Mouse (Mus musculus): ENCODE measurements around the gene C2cd4a. TPM values are rescaled to one million over a fixed set of nuclear protein-coding genes. Genes with fewer than 3 reads are reported as not detected.
A peak's percentile ranks its signal among the peaks of the same experiment; 100 is the strongest.

C2cd4a gene
- polyA plus RNA-seq, 1 experiment from 2014 or later: 0.44 TPM

DNA sequence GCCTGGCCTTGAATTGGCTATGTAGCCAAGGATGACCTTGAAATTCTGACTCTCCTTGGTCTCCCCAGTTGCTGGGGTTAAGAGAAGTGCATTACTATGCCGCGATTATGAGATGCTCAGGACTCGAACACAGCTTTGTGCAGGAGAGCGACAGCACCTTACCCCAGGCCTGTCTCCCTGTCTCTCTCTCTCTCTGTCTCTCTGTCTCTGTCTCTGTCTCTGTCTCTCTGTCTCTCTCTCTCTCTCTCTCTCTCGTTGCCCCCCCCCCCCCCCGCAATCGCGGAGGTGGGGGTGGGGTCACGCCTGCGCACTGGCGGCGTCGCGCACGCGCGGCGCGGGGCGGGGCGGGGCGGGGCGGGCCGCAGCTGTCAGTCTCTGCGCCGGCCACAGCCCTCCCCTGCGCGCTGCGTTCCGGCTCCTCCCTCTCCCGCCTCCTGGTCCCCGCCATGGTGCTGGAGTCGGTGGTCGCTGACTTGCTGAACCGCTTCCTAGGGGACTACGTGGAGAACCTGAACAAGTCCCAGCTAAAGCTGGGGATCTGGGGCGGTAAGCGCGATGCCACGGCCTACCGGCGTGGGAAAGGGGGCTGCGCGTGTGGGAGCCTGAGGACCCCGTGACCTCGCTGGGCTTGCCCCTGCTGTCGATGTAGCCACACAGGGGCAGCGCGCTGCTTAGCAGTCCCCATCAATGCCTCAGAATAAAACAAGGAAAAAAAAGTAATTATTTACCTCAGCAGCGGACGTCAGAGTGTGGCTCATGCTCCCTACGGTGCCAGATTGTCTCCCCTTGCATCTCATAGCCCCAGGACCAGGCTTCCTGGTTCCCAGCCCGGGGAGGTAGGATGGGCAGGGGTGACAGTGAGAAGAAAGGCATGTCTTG, 8.1 kb upstream of the C2cd4a start, which contains the start of gene Vps13c:
Gene Vps13c, plus strand, starts transcription at position 416 of the 879 bp plus-strand sequence.
- H3K27me3 ChIP-seq (ENCODE audit: insufficient read depth, low read length): peaks cover 4% of the 10 kb centered on the region; the same call in 1 of the 2 replicates
- peak; percentile 97 for ATAC-seq (ENCODE audit: low FRiP score, low TSS enrichment)
- peaks cover 14% of the 10 kb centered on the region for H3K4me1 ChIP-seq (ENCODE audit: insufficient read depth, low read length)
- 1% methylated on average over 44 of the region's 53 CpGs for WGBS
- no peaks in the 10 kb centered on the region for H3K9me3 ChIP-seq (ENCODE audit: low read length)
- H3K9ac ChIP-seq (replicated peaks; ENCODE audit: low read length): peak within 1 kb of the TSS; percentile 74
- H3K4me3 ChIP-seq (ENCODE audit: low read length): peak within 1 kb of the TSS; percentile 93
- H3K36me3 ChIP-seq (ENCODE audit: insufficient read depth, low read length): no peaks in the 10 kb centered on the region
- peak within 1 kb of the TSS; percentile 89 for H3K4me2 ChIP-seq (replicated peaks; ENCODE audit: low read depth, low read length)
- H3K27ac ChIP-seq (ENCODE audit: low read length): peak within 1 kb of the TSS; percentile 73; the same call in 1 of the 2 replicates

DNA sequence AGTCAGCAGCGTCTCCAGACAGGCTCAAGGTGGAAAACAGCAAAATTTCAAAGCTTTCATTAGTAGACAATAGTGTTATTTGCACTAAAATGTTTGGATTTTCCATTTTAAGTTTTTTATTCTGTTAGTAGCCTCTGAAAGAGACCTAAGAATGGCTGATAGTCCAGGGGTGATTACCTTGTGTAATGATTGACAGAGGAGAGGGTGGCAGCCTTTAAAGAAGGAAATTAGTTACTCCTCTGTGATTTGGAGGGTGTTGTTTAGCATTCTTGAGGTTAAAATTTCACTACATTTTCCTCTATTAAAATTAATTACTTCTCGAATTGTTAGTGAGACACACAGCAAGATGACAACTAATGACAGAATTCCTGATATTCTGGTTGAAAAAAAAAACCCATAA, 5.2 kb upstream of the C2cd4a start:
- WGBS: 60% methylated on average over 2 of the region's 2 CpGs
- H3K36me3 ChIP-seq (ENCODE audit: insufficient read depth, low read length): no peaks in the 10 kb centered on the region
- H3K4me1 ChIP-seq (ENCODE audit: insufficient read depth, low read length): peaks cover 17% of the 10 kb centered on the region
- ATAC-seq (ENCODE audit: low FRiP score, low TSS enrichment): no peak
- no peak overlapping the region for H3K4me3 ChIP-seq (ENCODE audit: low read length)
- H3K27me3 ChIP-seq (ENCODE audit: insufficient read depth, low read length): peaks cover 21% of the 10 kb centered on the region
- H3K9me3 ChIP-seq (ENCODE audit: low read length): no peaks in the 10 kb centered on the region
- no peak overlapping the region for H3K9ac ChIP-seq (replicated peaks; ENCODE audit: low read length)
- no peak overlapping the region for H3K4me2 ChIP-seq (replicated peaks; ENCODE audit: low read depth, low read length)
- no peak overlapping the region for H3K27ac ChIP-seq (ENCODE audit: low read length)

DNA sequence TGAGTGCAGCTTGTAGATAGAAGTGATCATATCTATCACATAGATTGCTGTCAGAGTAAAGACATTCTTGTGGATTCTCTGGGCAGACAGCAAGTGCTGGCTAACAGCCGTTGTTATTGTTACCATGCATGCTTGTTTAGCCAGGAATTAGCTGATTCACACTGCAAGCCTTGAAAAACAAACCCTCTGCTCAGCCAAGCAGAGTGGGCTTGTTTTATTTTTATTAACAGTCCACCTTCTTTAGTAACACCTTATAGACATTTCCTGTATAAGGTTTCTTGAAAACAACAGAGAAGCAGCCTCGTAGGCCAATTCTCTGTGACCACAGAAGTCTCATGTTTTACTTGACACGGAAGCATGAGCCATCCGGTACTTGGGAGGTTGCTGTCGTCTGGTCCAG, 2.4 kb upstream of the C2cd4a start:
- Histone ChIP-seq H3K36me3 (ENCODE audit: insufficient read depth, low read length) (no peaks in the 10 kb centered on the region), H3K9me3 (ENCODE audit: low read length) (no peaks in the 10 kb centered on the region), H3K27ac (ENCODE audit: low read length) (no peak overlapping the region), H3K4me2 (replicated peaks; ENCODE audit: low read depth, low read length) (no peak overlapping the region), H3K27me3 (ENCODE audit: insufficient read depth, low read length) (peaks cover 47% of the 10 kb centered on the region), H3K9ac (replicated peaks; ENCODE audit: low read length) (no peak overlapping the region), H3K4me1 (ENCODE audit: insufficient read depth, low read length) (peaks cover 22% of the 10 kb centered on the region), H3K4me3 (ENCODE audit: low read length) (no peak overlapping the region)
- no peak for ATAC-seq (ENCODE audit: low FRiP score, low TSS enrichment)
- 42% methylated on average over 5 of the region's 5 CpGs for WGBS

DNA sequence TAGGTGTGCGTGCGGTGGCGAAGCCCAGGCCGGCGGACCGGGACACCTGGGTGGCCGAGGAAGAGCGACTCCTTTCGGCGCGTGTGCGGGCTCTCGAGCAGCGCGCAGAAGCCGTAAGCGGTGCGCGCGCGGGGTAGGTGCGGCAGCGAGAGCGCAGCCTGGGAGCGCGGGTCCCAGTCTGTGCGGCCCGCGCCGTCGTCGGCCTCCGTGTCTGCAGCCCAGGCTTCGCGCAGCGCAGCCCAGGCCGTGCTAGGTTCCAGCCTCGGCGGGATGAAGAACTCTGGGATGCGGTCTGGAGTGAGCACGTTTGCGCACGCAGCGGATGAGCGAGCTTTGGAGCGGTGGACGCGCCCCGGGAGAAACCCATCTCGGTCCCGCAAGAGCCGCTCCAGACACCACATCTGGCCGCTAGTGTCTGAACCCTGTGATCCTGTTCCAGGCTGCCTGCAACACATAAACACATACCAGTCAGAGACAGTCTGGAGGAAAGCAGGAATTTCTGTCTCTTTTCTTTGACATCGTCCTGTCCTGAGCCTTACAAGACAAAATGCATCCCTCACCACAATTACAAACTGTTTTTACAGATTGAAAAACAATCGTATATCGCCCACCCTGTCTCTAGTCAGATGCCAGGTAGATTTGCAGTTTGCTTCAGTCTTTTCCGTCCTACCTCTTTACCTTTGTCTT, 628 bp downstream of the C2cd4a start:
- under 1% methylated on average over 49 of the region's 57 CpGs for WGBS
- Histone ChIP-seq H3K4me2 (replicated peaks; ENCODE audit: low read depth, low read length) (peak overlapping the region; percentile 75), H3K27ac (ENCODE audit: low read length) (no peak overlapping the region), H3K4me3 (ENCODE audit: low read length) (peak overlapping the region; percentile 57), H3K4me1 (ENCODE audit: insufficient read depth, low read length) (peaks cover 17% of the 10 kb centered on the region), H3K9ac (replicated peaks; ENCODE audit: low read length) (peak overlapping the region; percentile 56), H3K9me3 (ENCODE audit: low read length) (no peaks in the 10 kb centered on the region), H3K36me3 (ENCODE audit: insufficient read depth, low read length) (no peaks in the 10 kb centered on the region), H3K27me3 (ENCODE audit: insufficient read depth, low read length) (peaks cover 55% of the 10 kb centered on the region)
- peak; percentile 59 for ATAC-seq (ENCODE audit: low FRiP score, low TSS enrichment)

DNA sequence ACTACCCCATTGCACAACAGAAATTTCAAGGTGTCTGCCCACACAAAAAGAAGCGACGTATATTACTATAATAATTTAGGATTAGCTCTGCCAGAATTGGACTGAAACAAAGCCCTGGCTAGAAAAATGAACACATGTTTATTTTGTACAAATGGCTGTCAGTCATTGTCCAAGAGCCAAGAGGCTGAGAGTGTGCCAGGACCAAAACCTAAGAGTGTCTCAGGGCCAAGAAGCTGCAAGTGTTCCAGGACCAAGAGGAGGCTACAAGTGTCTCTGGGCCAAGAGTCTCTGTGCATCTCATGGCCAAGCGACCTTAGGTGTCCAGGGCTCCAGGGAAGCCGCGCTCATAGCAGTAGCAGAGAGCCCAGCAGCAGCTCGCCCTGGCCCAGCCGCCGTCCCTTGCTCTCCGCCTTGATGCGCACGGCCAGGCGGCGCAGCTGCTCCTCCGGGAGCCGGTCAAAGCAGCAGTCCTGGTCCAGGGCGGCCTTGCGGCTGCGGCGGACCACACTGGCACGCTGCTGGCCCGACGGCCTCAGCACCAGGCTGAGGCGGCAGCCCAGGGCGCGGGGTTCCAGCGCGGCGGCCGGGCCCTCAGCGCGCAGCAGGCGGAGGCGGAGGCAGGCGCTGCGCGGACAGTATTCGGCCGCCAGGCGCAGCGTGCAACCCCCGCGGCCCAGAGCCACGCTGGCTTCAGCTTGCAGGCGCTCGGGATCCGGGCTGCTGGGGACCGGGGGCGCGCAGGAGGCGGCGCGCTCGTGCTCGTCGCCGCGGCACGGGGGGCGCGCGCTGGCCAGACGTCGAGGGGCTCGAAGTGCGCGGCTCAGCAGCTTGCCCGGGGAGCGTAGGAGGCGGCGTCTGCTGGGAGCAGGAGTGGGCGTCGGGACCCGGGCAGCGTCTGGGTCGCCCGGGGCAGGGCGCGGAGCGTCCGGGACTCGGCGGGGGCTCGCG, 1.4 kb downstream of the C2cd4a start:
- Histone ChIP-seq H3K4me2 (replicated peaks; ENCODE audit: low read depth, low read length) (peak overlapping the region; percentile 75), H3K9me3 (ENCODE audit: low read length) (no peaks in the 10 kb centered on the region), H3K4me3 (ENCODE audit: low read length) (peak overlapping the region; percentile 57), H3K27ac (ENCODE audit: low read length) (no peak overlapping the region), H3K9ac (replicated peaks; ENCODE audit: low read length) (peak overlapping the region; percentile 56), H3K27me3 (ENCODE audit: insufficient read depth, low read length) (peaks cover 52% of the 10 kb centered on the region), H3K4me1 (ENCODE audit: insufficient read depth, low read length) (peaks cover 17% of the 10 kb centered on the region), H3K36me3 (ENCODE audit: insufficient read depth, low read length) (no peaks in the 10 kb centered on the region)
- ATAC-seq (ENCODE audit: low FRiP score, low TSS enrichment): peak; percentile 86
- WGBS: 2% methylated on average over 70 of the region's 84 CpGs

DNA sequence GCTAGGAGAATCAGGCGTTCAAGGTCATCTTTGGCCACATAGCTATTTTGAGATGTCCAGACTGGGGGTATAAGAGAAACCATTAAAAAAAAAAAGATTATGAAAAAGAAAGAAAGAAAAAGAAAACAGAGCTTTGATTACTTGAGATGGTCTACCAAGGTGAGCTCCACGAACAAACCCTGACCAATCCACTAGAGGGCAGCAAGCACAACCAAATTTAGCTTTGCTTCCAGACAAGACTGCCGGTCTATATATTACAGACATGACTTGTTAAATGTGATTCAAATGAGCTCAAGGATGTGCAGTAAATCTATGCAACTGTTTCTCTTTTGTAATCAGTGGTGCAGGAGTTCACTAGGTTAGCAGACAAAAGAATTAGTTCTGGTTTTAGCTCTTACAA, 3.9 kb downstream of the C2cd4a start:
- no peak overlapping the region for H3K4me3 ChIP-seq (ENCODE audit: low read length)
- peaks cover 17% of the 10 kb centered on the region for H3K4me1 ChIP-seq (ENCODE audit: insufficient read depth, low read length)
- no peak for ATAC-seq (ENCODE audit: low FRiP score, low TSS enrichment)
- H3K9me3 ChIP-seq (ENCODE audit: low read length): peaks cover 3% of the 10 kb centered on the region; the same call in 1 of the 2 replicates
- no peak overlapping the region for H3K27ac ChIP-seq (ENCODE audit: low read length)
- no peaks in the 10 kb centered on the region for H3K36me3 ChIP-seq (ENCODE audit: insufficient read depth, low read length)
- 6% methylated on average over 3 of the region's 3 CpGs for WGBS
- no peak overlapping the region for H3K4me2 ChIP-seq (replicated peaks; ENCODE audit: low read depth, low read length)
- H3K27me3 ChIP-seq (ENCODE audit: insufficient read depth, low read length): peaks cover 42% of the 10 kb centered on the region
- no peak overlapping the region for H3K9ac ChIP-seq (replicated peaks; ENCODE audit: low read length)

DNA sequence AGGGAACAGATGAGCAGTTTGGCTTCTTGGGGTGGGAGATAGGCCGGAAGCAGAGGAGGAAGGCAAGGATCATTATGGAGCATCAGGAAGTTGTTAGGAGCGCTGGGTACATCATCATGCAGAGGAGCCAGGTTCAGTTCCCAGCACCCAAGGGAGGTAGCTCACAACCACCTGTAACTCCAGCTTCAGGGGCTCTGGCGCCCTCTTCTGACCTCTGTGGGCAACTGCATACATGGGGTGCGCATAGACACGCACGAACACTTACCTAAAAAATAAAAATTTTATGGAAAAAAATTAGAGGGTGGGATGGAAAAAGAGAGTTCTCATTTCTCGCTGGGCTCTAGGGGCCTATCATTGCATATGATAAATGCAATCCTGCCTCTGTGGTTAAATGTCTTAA, 6.6 kb downstream of the C2cd4a start:
- Histone ChIP-seq H3K27ac (ENCODE audit: low read length) (no peak overlapping the region), H3K4me3 (ENCODE audit: low read length) (no peak overlapping the region), H3K4me1 (ENCODE audit: insufficient read depth, low read length) (peaks cover 5% of the 10 kb centered on the region; the same call in 1 of the 2 replicates), H3K27me3 (ENCODE audit: insufficient read depth, low read length) (peaks cover 18% of the 10 kb centered on the region), H3K36me3 (ENCODE audit: insufficient read depth, low read length) (no peaks in the 10 kb centered on the region), H3K4me2 (replicated peaks; ENCODE audit: low read depth, low read length) (no peak overlapping the region), H3K9me3 (ENCODE audit: low read length) (peaks cover 3% of the 10 kb centered on the region; the same call in 1 of the 2 replicates), H3K9ac (replicated peaks; ENCODE audit: low read length) (no peak overlapping the region)
- 90% methylated on average over 7 of the region's 7 CpGs for WGBS
- no peak for ATAC-seq (ENCODE audit: low FRiP score, low TSS enrichment)

DNA sequence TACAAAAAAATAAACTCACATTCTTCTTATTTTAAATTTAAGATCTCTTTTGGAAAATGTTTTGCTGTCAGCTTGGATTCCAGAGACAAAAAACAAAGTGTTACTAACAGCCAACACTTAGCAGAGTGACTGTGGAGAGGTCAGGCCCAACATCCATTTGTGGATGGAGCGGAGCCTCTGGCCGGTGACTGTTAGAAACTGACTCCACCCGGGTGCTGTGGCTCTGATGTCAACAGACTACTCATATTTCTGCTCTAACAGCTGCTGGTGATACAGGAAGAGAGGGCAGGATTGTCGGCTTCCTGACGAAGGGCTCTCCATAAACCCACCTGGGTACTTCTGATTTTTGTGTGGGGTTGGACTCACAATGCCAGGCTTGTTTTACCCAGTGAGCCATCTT, 9.0 kb downstream of the C2cd4a start:
- 30% methylated on average over 5 of the region's 5 CpGs for WGBS
- no peak for ATAC-seq (ENCODE audit: low FRiP score, low TSS enrichment)

DNA sequence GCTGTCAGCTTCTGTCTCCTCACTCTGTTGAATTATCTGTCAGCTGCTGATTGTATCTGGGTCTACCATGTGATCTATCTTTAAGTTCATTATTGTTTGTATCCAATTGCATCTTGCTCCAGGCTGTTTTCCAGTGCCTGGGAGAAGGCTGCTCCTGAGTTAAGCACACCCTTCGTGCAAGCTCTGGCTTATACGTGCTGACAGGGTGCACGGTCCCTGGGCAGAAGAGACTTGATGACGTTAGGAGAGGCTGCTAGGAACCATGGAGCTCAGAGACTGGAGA, 13.5 kb downstream of the C2cd4a start:
- no peaks in the 10 kb centered on the region for H3K36me3 ChIP-seq (ENCODE audit: insufficient read depth, low read length)
- no peak overlapping the region for H3K4me3 ChIP-seq (ENCODE audit: low read length)
- no peak overlapping the region for H3K4me2 ChIP-seq (replicated peaks; ENCODE audit: low read depth, low read length)
- peaks cover 7% of the 10 kb centered on the region for H3K4me1 ChIP-seq (ENCODE audit: insufficient read depth, low read length)
- WGBS: 75% methylated on average over 4 of the region's 4 CpGs
- H3K27ac ChIP-seq (ENCODE audit: low read length): no peak overlapping the region
- no peaks in the 10 kb centered on the region for H3K27me3 ChIP-seq (ENCODE audit: insufficient read depth, low read length)
- H3K9ac ChIP-seq (replicated peaks; ENCODE audit: low read length): no peak overlapping the region
- 0 out of 2 replicates have a peak, but pooled peaks have one; percentile 15 for ATAC-seq (ENCODE audit: low FRiP score, low TSS enrichment)
- H3K9me3 ChIP-seq (ENCODE audit: low read length): no peaks in the 10 kb centered on the region

More for the DNA sequence above, 9.0 kb downstream of the C2cd4a start:
- no peaks in the 10 kb centered on the region for H3K36me3 ChIP-seq (ENCODE audit: insufficient read depth, low read length)
- no peak overlapping the region for H3K9ac ChIP-seq (replicated peaks; ENCODE audit: low read length)
- H3K27me3 ChIP-seq (ENCODE audit: insufficient read depth, low read length): no peaks in the 10 kb centered on the region
- H3K9me3 ChIP-seq (ENCODE audit: low read length): peaks cover 3% of the 10 kb centered on the region; the same call in 1 of the 2 replicates
- H3K4me3 ChIP-seq (ENCODE audit: low read length): no peak overlapping the region
- H3K4me2 ChIP-seq (replicated peaks; ENCODE audit: low read depth, low read length): no peak overlapping the region
- H3K4me1 ChIP-seq (ENCODE audit: insufficient read depth, low read length): no peaks in the 10 kb centered on the region
- H3K27ac ChIP-seq (ENCODE audit: low read length): no peak overlapping the region

Measured in kidney, embryonic 16.5 days (tissue).